Mouse (Mus musculus) liver, adult 2 months (tissue): ENCODE data around the gene Gm10190.

ENCODE experiments used
- CTCF ChIP-seq: fragments of 200-500 bp; IDR thresholded peaks from 2 replicates; pipeline ENCODE4 v1.5.1; 2011; ENCODE audit warnings: low read depth, low read length, control low read depth
- POLR2A ChIP-seq: fragments of 200-500 bp; IDR thresholded peaks from 2 replicates; pipeline ENCODE4 v1.6.1; 2011; ENCODE audit warnings: low read length, control low read depth; ENCODE audit not compliant: insufficient read depth; ENCODE audit errors: extremely low read depth

DNA sequence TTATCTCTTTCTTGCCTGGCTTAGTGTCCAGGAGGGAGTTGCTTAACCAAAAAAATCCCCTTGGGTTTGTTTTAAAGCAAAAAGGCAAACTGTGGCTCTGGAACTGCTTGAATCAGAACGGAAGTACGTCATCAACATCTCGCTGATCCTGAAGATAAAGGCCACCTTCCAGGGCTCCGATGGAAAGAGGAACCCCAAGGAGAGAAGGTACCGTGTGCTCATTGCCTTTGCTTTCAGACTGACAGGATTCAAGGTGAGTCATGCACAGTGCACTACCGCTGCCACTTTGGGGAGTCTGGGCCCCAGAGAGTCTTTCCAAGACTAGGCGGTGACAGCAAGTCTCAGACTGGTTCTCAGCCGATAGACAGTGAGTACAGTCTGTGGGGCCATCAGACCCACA is 13.1 kb downstream of the Gm10190 start:
- TF ChIP-seq POLR2A (no peak), CTCF (no peak)
